Mouse (Mus musculus): ENCODE measurements around the gene 4932438A13Rik.

- TF ChIP-seq CTCF (IDR thresholded peaks at IDR 0.05; ENCODE audit: low read depth) (no peak), EP300 (IDR thresholded peaks at IDR 0.05; ENCODE audit: low read depth) (no peak)
Measured at GRCm38 (mm10) chr3:37037979-37038378, 175.1 kb downstream of the 4932438A13Rik start.
